Comparison of ENCODE assay signal across 8 mouse cellular contexts in genomic region chr2:91923415-91924337, GRCm38 (mm10). TPM values are rescaled to one million over a fixed set of nuclear protein-coding genes. Genes with fewer than 3 reads are reported as not detected.
A peak's percentile ranks its signal among the peaks of the same experiment; 100 is the strongest.
DNase-seq lines count a peak whose midpoint lies in the region; ATAC-seq and TF ChIP-seq lines count a peak whose summit lies in the region.

No protein-coding gene starts in this region.

- 0 out of 2 replicates have a peak overlapping the region, but pooled peaks have one; percentile 14 for H3K9ac ChIP-seq in intestine, embryonic 16.5 days (ENCODE audit: low read depth, low read length)
- H3K9ac ChIP-seq in liver, embryonic 13.5 days = no peak overlapping the region

- peak overlapping the region; percentile 95 for H3K4me2 ChIP-seq in intestine, embryonic 16.5 days (ENCODE audit: low read depth, low read length)
- peak overlapping the region; percentile 83 for H3K4me2 ChIP-seq in liver, embryonic 13.5 days

- peak; percentile 50 to 63 for DNase-seq in urinary bladder, postnatal 36 days (ENCODE audit: low spot score in 2 of 2)
- no peak for DNase-seq in urinary bladder, adult 18-20 months (ENCODE audit: low spot score in 2 of 2)
- peak; percentile 71 to 78 for DNase-seq in cerebellum, adult 2 months
- DNase-seq in gastrocnemius, postnatal 10 days = peak; percentile 74
- no peak for DNase-seq in liver, embryonic 13.5 days
- peak; percentile 35 to 63 for DNase-seq in natural killer cell, adult 2 months (ENCODE audit: low spot score in 2 of 2)
- no peak for DNase-seq in c-Kit-positive CD71-positive TER-119-positive erythroid progenitor cells, embryonic 14.5 days (ENCODE audit: low spot score)

- peaks cover 4% of the 10 kb centered on the region; the same call in 1 of the 2 replicates for H3K27me3 ChIP-seq in cerebellum, adult 2 months (ENCODE audit: control insufficient read depth, insufficient read depth, low read length)
- H3K27me3 ChIP-seq in intestine, embryonic 16.5 days (replicated peaks; ENCODE audit: control insufficient read depth, insufficient read depth, low read length) = peaks cover 38% of the 10 kb centered on the region
- peaks cover 76% of the 10 kb centered on the region for H3K27me3 ChIP-seq in liver, embryonic 13.5 days

- H3K4me1 ChIP-seq in cerebellum, adult 2 months (ENCODE audit: control insufficient read depth, insufficient read depth, low read length) = peaks cover 10% of the 10 kb centered on the region
- H3K4me1 ChIP-seq in intestine, embryonic 16.5 days (ENCODE audit: control insufficient read depth, insufficient read depth, low read length) = peaks cover 26% of the 10 kb centered on the region
- H3K4me1 ChIP-seq in liver, embryonic 13.5 days (replicated peaks) = peaks cover 47% of the 10 kb centered on the region

- H3K4me3 ChIP-seq in cerebellum, adult 2 months (replicated peaks; ENCODE audit: insufficient read depth, low read depth, low read length) = peak overlapping the region; percentile 52
- peak overlapping the region; percentile 59 for H3K4me3 ChIP-seq in intestine, embryonic 16.5 days (ENCODE audit: low read length)
- peak overlapping the region; percentile 56 for H3K4me3 ChIP-seq in liver, embryonic 13.5 days (replicated peaks)

- peak; percentile 80 for TF ChIP-seq CTCF in cerebellum, adult 2 months (IDR thresholded peaks at IDR 0.05; ENCODE audit: borderline replicate concordance, insufficient read depth, low read depth, low read length)

- no peak for TF ChIP-seq POLR2A in cerebellum, adult 2 months (IDR thresholded peaks at IDR 0.05; ENCODE audit: borderline replicate concordance, insufficient read depth, low read length)

- H3K27ac ChIP-seq in cerebellum, adult 2 months (ENCODE audit: insufficient read depth, low read length) = no peak overlapping the region
- no peak overlapping the region for H3K27ac ChIP-seq in intestine, embryonic 16.5 days (ENCODE audit: low read length)
- no peak overlapping the region for H3K27ac ChIP-seq in liver, embryonic 13.5 days

- WGBS in cerebellum, adult 2 months = 7% methylated on average over 54 of the region's 54 CpGs
- WGBS in intestine, embryonic 16.5 days = 5% methylated on average over 54 of the region's 54 CpGs
- 4% methylated on average over 54 of the region's 54 CpGs for WGBS in liver, embryonic 13.5 days (ENCODE audit: insufficient replicate concordance)

- no peaks in the 10 kb centered on the region for H3K9me3 ChIP-seq in intestine, embryonic 16.5 days (ENCODE audit: control insufficient read depth, low read length)
- H3K9me3 ChIP-seq in liver, embryonic 13.5 days (replicated peaks) = no peaks in the 10 kb centered on the region

- ATAC-seq in intestine, embryonic 16.5 days = no peak
- ATAC-seq in liver, embryonic 13.5 days (ENCODE audit: low read depth) = peak; percentile 29; the same call in 1 of the 2 replicates

- H3K36me3 ChIP-seq in intestine, embryonic 16.5 days (ENCODE audit: control insufficient read depth, insufficient read depth, low read length) = no peaks in the 10 kb centered on the region
- H3K36me3 ChIP-seq in liver, embryonic 13.5 days = peaks cover under 1% of the 10 kb centered on the region; the same call in 1 of the 2 replicates

RNA-seq across cellular contexts. Expression of gene Chrm4, which starts 3.4 kb away (rescaled TPM):
- polyA plus RNA-seq in cerebellum, adult 2 months (2012; rRNA removed) = 2.0 TPM in 2 replicates
- under 1 TPM in 1 of 2 experiments, not detected in 1; 0.16 TPM for total RNA-seq in gastrocnemius, postnatal 10 days (2021)
- polyA plus RNA-seq in intestine, embryonic 16.5 days (2015; fragmentation: Nextera tagmentation; extraction: Ambion mirVana) = 0.23 and 0.33 TPM in 2 replicates
- 0.07 and 0.09 TPM in 2 replicates for polyA plus RNA-seq in liver, embryonic 13.5 days (2015; fragmentation: Nextera tagmentation; extraction: Ambion mirVana)

RNA-seq across cellular contexts. Expression of gene Mdk, which starts 8.4 kb away (rescaled TPM):
- 77.8 and 78.9 TPM in 2 replicates for polyA plus RNA-seq in cerebellum, adult 2 months (2012; rRNA removed)
- total RNA-seq in gastrocnemius, postnatal 10 days (2021) = 10 to 100 TPM; 43.3 to 55.2 TPM
- 370 and 437 TPM in 2 replicates for polyA plus RNA-seq in intestine, embryonic 16.5 days (2015; fragmentation: Nextera tagmentation; extraction: Ambion mirVana)
- 50.1 and 52.2 TPM in 2 replicates for polyA plus RNA-seq in liver, embryonic 13.5 days (2015; fragmentation: Nextera tagmentation; extraction: Ambion mirVana)

RNA-seq across cellular contexts. Expression of gene Gm9821, which starts 21.8 kb away (rescaled TPM):
- not detected in 2 replicates for polyA plus RNA-seq in cerebellum, adult 2 months (2012; rRNA removed)
- total RNA-seq in gastrocnemius, postnatal 10 days (2021) = not detected
- 0.28 and 0.55 TPM in 2 replicates for polyA plus RNA-seq in intestine, embryonic 16.5 days (2015; fragmentation: Nextera tagmentation; extraction: Ambion mirVana)
- 0.80 and 0.89 TPM in 2 replicates for polyA plus RNA-seq in liver, embryonic 13.5 days (2015; fragmentation: Nextera tagmentation; extraction: Ambion mirVana)

RNA-seq across cellular contexts. Expression of gene Dgkz, which starts 52.0 kb away (rescaled TPM):
- polyA plus RNA-seq in cerebellum, adult 2 months (2012; rRNA removed) = 716 and 832 TPM in 2 replicates
- 10 to 100 TPM; 60.5 to 84.3 TPM for total RNA-seq in gastrocnemius, postnatal 10 days (2021)
- polyA plus RNA-seq in intestine, embryonic 16.5 days (2015; fragmentation: Nextera tagmentation; extraction: Ambion mirVana) = 46.4 and 66.7 TPM in 2 replicates
- polyA plus RNA-seq in liver, embryonic 13.5 days (2015; fragmentation: Nextera tagmentation; extraction: Ambion mirVana) = 24.7 and 28.0 TPM in 2 replicates

Comparison
In these comparisons a context has a peak if more than half of its experiments do, and no peak if none do; other contexts are left out.
1. DNase-seq: peak in urinary bladder, postnatal 36 days (2 of 2), cerebellum, adult 2 months (2 of 2), gastrocnemius, postnatal 10 days (single experiment) and natural killer cell, adult 2 months (2 of 2); none in urinary bladder, adult 18-20 months (0 of 2), liver, embryonic 13.5 days (single experiment) and c-Kit-positive CD71-positive TER-119-positive erythroid progenitor cells, embryonic 14.5 days (single experiment).
2. Peak in every context shown above with its lines, with median percentiles within 50 percentile points of each other: H3K4me3 ChIP-seq.